In the genomic region with DNA sequence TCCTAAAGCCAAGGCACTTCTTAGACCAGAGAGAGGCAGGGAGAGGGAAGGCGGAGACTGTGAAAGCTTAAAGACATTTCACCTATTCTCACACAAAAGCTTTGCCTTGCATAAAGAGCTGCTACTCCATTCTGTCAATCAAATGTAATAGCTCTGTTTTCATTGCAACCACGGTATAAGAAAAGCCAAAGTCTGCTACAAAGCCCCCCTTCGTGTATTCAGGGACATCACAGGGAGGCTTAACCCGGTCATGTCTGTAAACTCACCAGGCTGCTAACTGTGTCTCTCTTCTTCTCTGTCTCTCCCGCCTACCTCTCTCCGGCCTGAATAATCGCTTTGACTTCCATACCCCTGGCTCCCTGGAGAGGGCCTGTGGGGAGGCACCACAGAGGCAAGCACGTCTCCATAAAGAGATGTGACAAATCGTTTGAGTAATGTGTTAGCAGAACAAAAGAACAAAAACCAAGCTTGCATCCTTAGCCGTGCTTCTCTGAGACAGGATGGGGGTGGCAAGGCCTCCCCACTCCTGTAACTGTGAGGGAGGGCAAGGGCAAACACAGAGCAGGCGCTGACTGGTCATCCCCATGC, we compare ENCODE assay signal across 12 mouse cellular contexts. TPM values are rescaled to one million over a fixed set of nuclear protein-coding genes. Genes with fewer than 3 reads are reported as not detected.
A peak's percentile ranks its signal among the peaks of the same experiment; 100 is the strongest.
DNase-seq lines count a peak whose midpoint lies in the region; ATAC-seq lines count a peak whose summit lies in the region.
"Had no signal": no experiment of that assay in that cellular context is flagged by ENCODE, and none has a peak within 500 bp of the region (broad histone marks: within the 10 kb centered on the region; RNA-seq: fewer than 3 reads in every experiment).

No protein-coding gene starts in this region.

- no peaks in the 10 kb centered on the region for H3K4me1 ChIP-seq in embryonic facial prominence, embryonic 11.5 days (ENCODE audit: control insufficient read depth, insufficient read depth, low read length)
- peaks cover 17% of the 10 kb centered on the region for H3K4me1 ChIP-seq in hindbrain, embryonic 13.5 days (replicated peaks)
- H3K4me1 ChIP-seq in neural tube, embryonic 11.5 days (ENCODE audit: control insufficient read depth, insufficient read depth, low read length) = peaks cover 10% of the 10 kb centered on the region
- H3K4me1 ChIP-seq: intestine, embryonic 15.5 days had no signal

- peak; percentile 69 for DNase-seq in ZHBTc4 (ENCODE audit: low read depth, low spot score)
- peak; percentile 35 for DNase-seq in embryonic facial prominence, embryonic 11.5 days (ENCODE audit: low spot score)
- DNase-seq in neural tube, embryonic 11.5 days (ENCODE audit: low spot score) = peak; percentile 71
- no peak for DNase-seq in spleen, adult 12 weeks (ENCODE audit: low spot score)
- DNase-seq in cerebellum, adult 11-12 months = no peak
- DNase-seq in spleen, postnatal 10 days (ENCODE audit: low spot score in 2 of 2) = no peak
- DNase-seq: adrenal gland, postnatal 36 days; heart, adult 18-20 months; liver, postnatal 0 days had no signal

- no peaks in the 10 kb centered on the region for H3K27me3 ChIP-seq in embryonic facial prominence, embryonic 11.5 days (ENCODE audit: control insufficient read depth, insufficient read depth, low read length)
- peaks cover 16% of the 10 kb centered on the region; the same call in 1 of the 2 replicates for H3K27me3 ChIP-seq in hindbrain, embryonic 13.5 days
- H3K27me3 ChIP-seq in neural tube, embryonic 11.5 days (ENCODE audit: control insufficient read depth, insufficient read depth, low read length) = no peaks in the 10 kb centered on the region
- H3K27me3 ChIP-seq: intestine, embryonic 15.5 days had no signal

- H3K9me3 ChIP-seq in embryonic facial prominence, embryonic 11.5 days (replicated peaks; ENCODE audit: control insufficient read depth, low read length) = no peaks in the 10 kb centered on the region
- no peaks in the 10 kb centered on the region for H3K9me3 ChIP-seq in hindbrain, embryonic 13.5 days
- no peaks in the 10 kb centered on the region for H3K9me3 ChIP-seq in neural tube, embryonic 11.5 days (ENCODE audit: control insufficient read depth, low read length)
- H3K9me3 ChIP-seq: intestine, embryonic 15.5 days had no signal

- H3K4me2 ChIP-seq in embryonic facial prominence, embryonic 11.5 days (ENCODE audit: low read depth, low read length) = no peak overlapping the region
- peak overlapping the region; percentile 23 for H3K4me2 ChIP-seq in hindbrain, embryonic 13.5 days
- peak overlapping the region; percentile 10; the same call in 1 of the 2 replicates for H3K4me2 ChIP-seq in neural tube, embryonic 11.5 days (ENCODE audit: low read depth)
- H3K4me2 ChIP-seq: intestine, embryonic 15.5 days had no signal

- H3K36me3 ChIP-seq in embryonic facial prominence, embryonic 11.5 days (replicated peaks; ENCODE audit: control insufficient read depth, insufficient read depth, low read depth, low read length) = no peaks in the 10 kb centered on the region
- H3K36me3 ChIP-seq in hindbrain, embryonic 13.5 days = no peaks in the 10 kb centered on the region
- H3K36me3 ChIP-seq in neural tube, embryonic 11.5 days (ENCODE audit: control insufficient read depth, insufficient read depth, low read length) = no peaks in the 10 kb centered on the region
- H3K36me3 ChIP-seq: intestine, embryonic 15.5 days had no signal

- H3K27ac ChIP-seq in embryonic facial prominence, embryonic 11.5 days (replicated peaks; ENCODE audit: low read depth, low read length) = no peak overlapping the region
- peak overlapping the region; percentile 8 for H3K27ac ChIP-seq in hindbrain, embryonic 13.5 days
- H3K27ac ChIP-seq in neural tube, embryonic 11.5 days (ENCODE audit: low read depth, low read length) = no peak overlapping the region
- H3K27ac ChIP-seq: intestine, embryonic 15.5 days had no signal

- H3K9ac ChIP-seq in embryonic facial prominence, embryonic 11.5 days (replicated peaks; ENCODE audit: low read length) = no peak overlapping the region
- H3K9ac ChIP-seq in hindbrain, embryonic 13.5 days = 0 out of 2 replicates have a peak overlapping the region, but pooled peaks have one; percentile 25
- no peak overlapping the region for H3K9ac ChIP-seq in neural tube, embryonic 11.5 days (ENCODE audit: low read length)
- H3K9ac ChIP-seq: intestine, embryonic 15.5 days; liver, postnatal 0 days had no signal

- peak; percentile 88 for ATAC-seq in embryonic facial prominence, embryonic 11.5 days (replicated peaks; ENCODE audit: insufficient number of reproducible peaks, low FRiP score, low TSS enrichment, low read depth)
- ATAC-seq in hindbrain, embryonic 13.5 days (ENCODE audit: low FRiP score) = peak; percentile 83
- peak; percentile 95 for ATAC-seq in neural tube, embryonic 11.5 days (ENCODE audit: insufficient read depth, low FRiP score, low TSS enrichment)
- ATAC-seq: intestine, embryonic 15.5 days; liver, postnatal 0 days had no signal

- 7% methylated on average over 11 of the region's 11 CpGs for WGBS in embryonic facial prominence, embryonic 11.5 days
- WGBS in hindbrain, embryonic 13.5 days = 4% methylated on average over 11 of the region's 11 CpGs
- WGBS in neural tube, embryonic 11.5 days = 5% methylated on average over 11 of the region's 11 CpGs

- H3K4me3 ChIP-seq in embryonic facial prominence, embryonic 11.5 days (ENCODE audit: low read depth, low read length) = no peak overlapping the region
- H3K4me3 ChIP-seq in hindbrain, embryonic 13.5 days = no peak overlapping the region
- no peak overlapping the region for H3K4me3 ChIP-seq in neural tube, embryonic 11.5 days (ENCODE audit: low read depth, low read length)
- H3K4me3 ChIP-seq: intestine, embryonic 15.5 days had no signal

RNA-seq across cellular contexts. Expression of a gene that starts 38.1 kb away (rescaled TPM):
- polyA plus RNA-seq in embryonic facial prominence, embryonic 11.5 days (2014; fragmentation: Nextera tagmentation; extraction: Ambion mirVana) = not detected in 2 replicates
- not detected in 2 replicates for polyA plus RNA-seq in hindbrain, embryonic 13.5 days (2015; fragmentation: Nextera tagmentation; extraction: Ambion mirVana)
- not detected in 2 replicates for polyA plus RNA-seq in neural tube, embryonic 11.5 days (2014; fragmentation: Nextera tagmentation; extraction: Ambion mirVana)
- polyA plus RNA-seq: cortical plate, adult 2 months had no signal

Comparison
In these comparisons a context has a peak if more than half of its experiments do, and no peak if none do; other contexts are left out.
1. DNase-seq: peak in ZHBTc4 (single experiment), embryonic facial prominence, embryonic 11.5 days (single experiment) and neural tube, embryonic 11.5 days (single experiment); none in spleen, adult 12 weeks (single experiment), cerebellum, adult 11-12 months (single experiment) and spleen, postnatal 10 days (0 of 2).
2. Peak in every context shown above with its lines, with median percentiles within 50 percentile points of each other: ATAC-seq.